Mouse (Mus musculus) ES-E14 (cell line): Measurements from ENCODE around the gene Hoxc10.

Experiments used
- CHD2 ChIP-seq: IDR thresholded peaks from 2 replicates; pipeline ENCODE4 v1.6.1; 2014; ENCODE audit warnings: mild to moderate bottlenecking, low read depth, low read length, inconsistent platforms
- ZNF384 ChIP-seq: IDR thresholded peaks from 2 replicates; pipeline ENCODE4 v1.6.1; 2012; ENCODE audit warnings: low read depth, low read length, inconsistent platforms

DNA sequence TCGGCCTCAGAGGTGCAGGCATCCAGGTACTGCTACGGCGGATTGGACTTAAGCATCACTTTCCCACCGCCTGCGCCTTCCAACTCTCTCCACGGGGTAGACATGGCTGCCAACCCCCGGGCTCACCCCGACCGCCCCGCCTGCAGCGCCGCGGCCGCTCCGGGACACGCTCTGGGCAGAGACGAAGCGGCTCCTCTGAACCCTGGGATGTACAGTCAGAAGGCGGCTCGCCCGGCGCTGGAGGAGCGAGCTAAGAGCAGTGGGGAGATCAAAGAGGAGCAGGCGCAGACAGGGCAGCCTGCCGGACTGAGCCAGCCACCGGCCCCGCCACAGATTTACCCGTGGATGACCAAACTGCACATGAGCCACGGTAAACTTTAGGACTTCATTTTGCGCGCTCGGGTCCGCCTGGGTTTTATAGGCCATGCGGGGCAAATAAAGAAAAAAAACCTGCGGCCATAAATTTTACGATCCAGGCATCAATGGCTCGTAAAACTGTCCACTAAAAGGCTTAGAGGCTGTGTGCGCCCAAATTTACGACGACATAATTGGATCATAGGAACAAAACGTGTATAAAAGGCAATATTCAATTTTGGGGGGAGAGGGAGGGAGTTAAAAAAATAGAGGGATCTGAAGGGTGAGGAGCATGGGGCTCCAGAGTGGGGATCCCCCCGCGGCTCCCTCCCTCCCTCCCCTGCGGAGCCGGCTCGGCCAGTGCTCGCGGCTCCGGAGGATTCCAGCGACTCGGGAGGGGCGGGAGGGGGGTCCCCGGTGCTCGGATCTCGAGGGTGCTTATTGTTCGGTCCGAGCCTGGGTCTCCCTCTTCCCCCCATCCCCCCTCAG, 47.8 kb downstream of the Hoxc10 start:
- no peak for TF ChIP-seq ZNF384
- no peak for TF ChIP-seq CHD2
